Mouse (Mus musculus): ENCODE measurements around the gene Fndc3b.
A peak's percentile ranks its signal among the peaks of the same experiment; 100 is the strongest.

The Fndc3b gene

DNA sequence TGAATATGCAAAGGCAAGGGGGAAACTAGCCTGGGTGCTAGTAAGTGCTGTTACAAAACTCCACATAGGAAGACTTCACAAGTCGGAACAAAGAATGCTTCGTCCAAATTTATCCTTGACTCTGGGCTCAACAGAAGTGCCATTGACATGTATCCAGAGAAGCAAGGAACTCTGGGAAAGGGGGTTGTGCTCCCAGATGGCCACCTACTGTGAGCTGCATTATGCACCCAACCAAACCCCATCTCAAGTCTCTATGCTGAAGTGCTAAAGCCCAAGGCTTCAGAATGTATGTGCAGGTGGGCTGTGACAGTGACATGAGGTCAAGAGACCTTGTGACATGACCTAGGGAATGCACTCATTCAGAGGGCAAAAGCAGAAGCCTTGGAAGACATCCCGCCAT, 165.5 kb downstream of the Fndc3b start:
- no peak for DNase-seq

DNA sequence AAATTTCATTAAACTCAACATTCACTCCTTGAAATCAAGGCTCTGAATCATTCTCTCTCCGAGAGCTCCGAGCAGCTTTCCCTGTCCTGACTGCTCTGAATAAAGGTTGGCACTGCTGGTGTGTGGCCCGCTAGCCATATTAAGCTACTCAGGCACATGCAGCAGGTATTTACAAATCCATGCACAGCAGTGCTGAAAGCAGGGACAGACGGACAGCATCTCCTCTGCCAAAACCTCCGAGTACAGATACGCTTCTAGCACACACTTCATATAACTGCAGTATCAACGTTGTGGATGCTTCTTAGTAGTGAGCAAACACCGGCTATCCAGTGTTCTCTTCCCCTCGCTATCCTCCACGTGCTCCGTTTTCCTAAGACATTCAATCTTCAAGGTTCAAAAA, 167.0 kb downstream of the Fndc3b start:
- DNase-seq = no peak

DNA sequence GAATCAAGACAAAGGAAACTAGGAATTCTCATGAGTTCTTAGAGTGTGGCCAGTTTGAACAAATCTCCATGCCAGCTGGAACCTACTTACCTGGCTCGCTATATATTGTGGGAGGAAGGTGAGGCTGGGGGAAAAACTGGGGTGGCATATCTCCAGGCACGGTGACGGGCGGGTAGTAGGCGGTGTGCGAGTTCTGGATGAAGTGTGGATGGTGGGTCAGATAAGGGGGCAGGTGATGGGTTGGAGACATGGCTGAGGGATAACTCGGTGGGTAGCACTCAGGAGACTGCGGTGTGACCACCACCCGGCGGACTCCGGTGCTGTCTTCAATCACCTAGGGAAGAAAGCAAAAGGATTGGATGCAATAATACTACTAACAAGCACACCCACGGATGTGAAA, 169.3 kb downstream of the Fndc3b start:
- DNase-seq = no peak

DNA sequence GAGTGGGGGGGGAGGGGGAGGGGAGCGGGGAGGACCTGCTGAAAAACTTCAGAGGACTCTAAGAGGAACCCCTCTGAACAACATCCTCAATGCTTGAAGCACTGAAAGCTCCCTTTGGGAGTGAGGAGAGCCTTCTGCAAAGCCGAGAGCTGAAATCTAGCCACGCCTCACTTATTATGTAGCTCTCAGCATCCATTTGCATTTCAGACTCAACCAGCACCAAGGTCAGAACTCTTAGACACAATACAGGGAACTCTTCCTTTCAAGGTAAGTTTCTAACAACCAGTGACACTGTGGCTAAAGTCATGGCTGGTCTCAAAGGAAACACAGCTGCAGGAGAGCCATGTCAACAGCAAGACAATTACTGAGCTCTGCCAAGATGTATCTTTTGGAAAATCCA, 169.9 kb downstream of the Fndc3b start:
- no peak for DNase-seq

DNA sequence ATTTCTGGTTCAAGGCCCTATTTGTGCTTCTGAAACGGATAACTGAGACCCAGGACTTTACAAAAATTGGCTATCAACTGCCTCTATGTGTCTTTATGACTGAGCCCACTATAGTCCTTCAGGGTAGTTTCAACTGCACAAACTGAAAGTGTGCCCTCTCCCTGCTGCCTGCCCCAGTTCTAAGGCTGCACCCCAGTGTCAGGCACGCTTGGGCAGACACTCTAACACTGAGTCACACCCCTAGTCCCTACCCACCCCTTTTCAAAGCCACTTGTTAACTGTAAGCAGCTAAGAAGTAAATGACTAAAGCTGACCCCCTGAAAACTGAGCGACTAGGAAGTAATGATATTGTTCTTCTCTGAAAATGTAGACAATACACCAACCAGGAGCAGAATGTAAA, 176.9 kb downstream of the Fndc3b start:
- no peak for DNase-seq

DNA sequence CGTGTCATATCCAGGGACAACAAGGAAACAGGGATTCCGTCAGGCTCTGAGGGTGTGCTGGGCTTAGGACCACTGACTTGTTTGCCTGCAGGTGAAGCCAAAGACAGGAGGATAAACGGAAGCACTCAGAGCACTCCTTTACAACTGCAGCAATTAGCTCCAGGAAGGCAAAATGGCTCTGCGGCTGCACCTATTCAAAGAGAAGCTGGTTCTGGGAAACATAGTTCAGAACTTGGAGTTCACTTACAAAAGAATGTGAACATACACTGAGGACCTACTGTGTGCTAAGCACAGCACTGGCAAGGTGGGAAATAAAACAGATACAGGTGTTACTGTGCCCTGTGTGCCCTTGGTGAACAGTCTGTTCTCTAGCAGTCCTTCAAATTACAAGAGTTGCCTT, 177.4 kb downstream of the Fndc3b start:
- no peak for DNase-seq

DNA sequence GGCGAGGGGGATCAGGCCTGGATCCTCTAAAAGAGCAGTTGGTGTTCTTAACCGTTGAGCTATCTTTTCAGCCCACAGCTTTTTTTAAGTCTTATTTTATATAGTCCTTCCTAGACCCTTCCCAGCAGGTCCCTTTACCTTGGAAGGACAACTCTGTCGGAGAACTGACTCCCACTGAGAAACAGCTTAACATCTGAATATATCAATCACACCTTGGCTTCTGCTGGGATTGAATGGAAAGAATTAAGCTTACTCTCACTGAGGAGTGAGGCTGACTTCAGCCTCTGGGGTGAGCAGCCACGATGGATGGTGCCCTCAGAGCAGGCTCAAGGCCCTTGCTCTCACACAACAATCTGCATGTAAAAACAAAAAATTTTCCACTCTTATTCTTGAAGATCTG, 179.1 kb downstream of the Fndc3b start:
- no peak for DNase-seq

DNA sequence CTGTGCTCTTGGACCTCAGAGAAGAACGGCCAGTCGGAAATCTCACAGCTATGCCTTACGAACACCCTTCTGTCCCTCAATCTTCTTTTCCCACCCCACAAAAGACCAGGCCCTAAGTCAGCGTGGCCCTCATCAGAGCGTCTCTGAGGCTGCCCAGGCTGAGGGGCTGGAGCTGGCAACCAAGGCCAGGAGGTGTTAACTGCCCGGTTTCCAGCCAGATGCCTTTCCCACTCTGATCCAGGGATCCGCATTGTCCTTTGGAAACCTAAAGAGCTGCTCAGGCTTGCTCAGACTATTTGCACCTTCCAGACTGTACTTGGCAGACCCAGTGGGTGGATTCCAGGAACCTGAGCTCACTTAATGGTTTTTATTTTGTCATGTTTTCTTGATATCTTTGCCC, 180.7 kb downstream of the Fndc3b start:
- DNase-seq = no peak

DNA sequence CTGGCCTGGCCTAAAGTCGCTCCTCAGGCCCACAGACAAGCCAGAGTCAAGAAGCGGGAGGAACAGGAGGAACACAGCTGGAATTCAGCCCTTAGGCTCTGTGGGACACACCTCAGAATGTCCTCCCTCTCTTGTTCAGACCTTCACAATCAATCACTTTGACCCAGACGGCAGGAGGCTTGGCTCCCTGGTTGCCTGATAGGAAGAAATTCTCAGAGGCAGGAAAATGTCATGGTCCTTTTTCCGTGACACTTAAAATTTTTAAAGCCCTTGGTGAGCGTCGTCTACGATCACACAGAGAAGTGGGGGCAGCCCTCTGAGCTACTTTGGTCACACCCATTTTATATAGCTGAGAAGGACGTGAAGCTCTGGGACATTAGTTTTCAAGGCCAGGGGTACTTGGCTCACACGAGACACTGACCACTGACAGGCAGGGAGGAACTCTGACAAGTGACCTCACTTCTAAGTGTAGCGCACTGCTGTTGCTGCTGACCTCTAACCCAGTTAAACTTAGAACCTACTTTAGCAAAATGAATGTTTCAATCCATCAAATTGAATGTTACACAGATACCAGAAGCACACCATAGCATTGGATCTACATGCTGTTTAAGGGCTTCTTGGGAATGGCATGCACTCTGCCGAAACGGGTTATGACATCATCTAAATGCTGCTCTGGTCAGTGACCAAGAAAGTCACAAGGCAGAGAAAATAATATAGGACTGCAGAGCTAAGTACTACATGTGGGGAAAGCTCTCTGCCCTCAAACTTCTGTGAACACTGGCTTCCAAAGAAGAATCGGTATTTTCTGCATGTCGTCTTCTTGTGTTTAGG, 181.7 kb downstream of the Fndc3b start:
- no peak for DNase-seq

DNA sequence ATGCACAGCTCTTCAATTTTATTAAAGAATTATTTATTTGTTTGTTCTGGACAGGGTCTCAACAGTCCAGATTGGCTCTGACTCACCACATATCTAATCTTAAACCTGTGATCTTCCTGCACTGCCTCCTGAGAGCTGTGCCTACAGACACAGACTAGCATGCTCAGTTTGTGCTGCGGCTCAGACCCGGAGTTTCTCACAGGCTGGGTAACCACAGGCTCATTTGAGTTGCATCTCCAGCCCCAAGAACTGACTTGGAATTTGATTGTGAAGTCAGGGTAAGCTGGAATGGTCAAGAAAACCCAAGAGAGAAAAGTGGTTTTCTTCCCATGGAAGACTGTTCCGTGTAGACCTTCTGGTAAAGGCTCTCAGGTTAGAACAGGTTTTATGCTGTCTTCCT, 184.1 kb downstream of the Fndc3b start:
- DNase-seq = no peak

DNA sequence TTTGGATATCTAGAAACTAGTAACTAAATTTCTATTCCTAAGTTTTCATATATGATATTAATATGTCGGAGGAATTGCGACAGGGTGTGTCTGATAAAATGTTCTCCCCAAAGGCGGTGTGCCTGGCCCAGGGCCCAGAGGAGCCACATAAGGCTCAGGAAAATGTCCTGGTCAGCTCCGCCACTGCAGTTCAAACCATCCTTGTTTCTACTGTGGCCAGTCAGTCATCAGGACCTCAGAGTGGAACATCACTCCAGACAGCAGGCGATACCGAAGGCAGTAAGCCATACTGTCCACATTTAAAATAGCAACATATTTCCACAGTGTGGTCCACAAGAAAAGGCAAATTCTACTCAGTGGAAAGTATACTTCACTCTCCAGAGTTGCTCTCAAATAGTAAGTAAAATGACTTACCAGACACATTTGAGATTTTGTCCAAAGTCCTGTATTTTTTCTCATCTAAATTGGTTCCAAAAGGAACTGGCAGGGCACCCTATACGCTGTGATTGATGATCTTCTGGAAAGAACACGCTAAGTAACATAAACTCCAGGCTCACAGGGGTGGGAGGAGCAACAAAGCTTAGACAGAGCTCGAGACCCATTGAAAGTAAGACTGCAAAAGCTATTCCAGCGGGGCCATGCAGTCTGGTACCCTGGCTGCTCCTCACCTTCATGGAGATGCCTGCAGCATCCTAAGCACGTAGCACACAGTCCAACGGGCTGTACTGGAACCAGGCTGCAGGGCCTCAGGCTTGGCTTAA, 187.8 kb downstream of the Fndc3b start:
- DNase-seq = no peak

DNA sequence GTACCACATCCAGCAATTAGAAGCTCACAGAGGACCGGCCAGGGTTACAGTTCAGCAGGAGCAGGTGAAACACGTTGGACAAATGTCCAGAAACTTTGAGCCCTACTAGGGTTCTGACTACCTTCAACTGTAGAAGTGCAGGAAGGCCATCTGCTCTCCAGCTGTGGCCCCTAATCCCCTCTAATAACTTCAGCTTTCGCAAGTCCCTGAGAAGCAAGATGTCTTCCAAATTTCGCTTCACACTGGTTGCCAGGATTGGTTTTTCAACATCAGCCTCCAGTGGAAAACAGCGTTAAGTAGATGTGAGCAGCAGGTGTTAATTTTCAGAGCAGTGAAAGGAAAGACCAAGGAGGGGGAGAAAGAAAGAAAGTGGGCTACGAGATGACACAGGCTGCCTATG, 190.7 kb downstream of the Fndc3b start:
- no peak for DNase-seq

DNA sequence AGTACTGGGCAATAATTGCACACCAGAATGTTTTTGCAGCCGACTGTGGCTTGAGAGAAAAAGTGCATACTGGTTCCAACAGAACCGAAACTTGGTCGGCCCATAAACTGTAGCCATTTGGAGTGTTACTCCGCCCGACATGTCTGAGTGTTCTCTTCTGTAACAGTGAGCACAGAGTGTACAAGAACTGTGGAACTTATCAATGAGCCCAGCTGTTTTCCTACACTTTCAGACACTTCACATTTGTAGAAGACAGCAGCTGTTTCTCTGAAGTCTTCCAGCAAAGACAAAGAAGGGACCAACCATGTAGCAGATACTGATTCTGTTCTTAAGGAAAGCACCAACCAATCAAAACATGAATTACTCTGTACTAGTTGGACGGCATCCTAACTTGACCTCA, 191.6 kb downstream of the Fndc3b start:
- DNase-seq = peak; percentile 28

DNA sequence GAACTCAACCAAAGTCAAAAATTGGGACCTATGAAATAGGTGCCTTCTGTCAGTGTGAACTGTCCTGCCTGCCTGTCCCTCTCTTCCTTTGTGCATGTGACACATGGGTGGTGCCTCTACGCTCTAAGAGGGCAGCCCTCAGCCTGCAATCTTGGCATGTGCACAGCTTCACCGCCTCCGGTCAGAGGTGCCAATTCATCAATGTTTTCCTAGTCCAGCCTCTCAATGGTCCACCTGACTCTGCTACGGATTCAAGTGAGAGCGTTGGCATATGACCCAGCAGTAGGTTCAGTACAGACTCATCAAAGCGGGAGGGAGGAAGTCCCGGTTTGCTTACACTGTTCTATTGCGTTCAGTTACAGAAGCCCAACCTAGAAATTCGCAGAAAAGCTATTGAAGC, 192.2 kb downstream of the Fndc3b start:
- DNase-seq = peak; percentile 53

DNA sequence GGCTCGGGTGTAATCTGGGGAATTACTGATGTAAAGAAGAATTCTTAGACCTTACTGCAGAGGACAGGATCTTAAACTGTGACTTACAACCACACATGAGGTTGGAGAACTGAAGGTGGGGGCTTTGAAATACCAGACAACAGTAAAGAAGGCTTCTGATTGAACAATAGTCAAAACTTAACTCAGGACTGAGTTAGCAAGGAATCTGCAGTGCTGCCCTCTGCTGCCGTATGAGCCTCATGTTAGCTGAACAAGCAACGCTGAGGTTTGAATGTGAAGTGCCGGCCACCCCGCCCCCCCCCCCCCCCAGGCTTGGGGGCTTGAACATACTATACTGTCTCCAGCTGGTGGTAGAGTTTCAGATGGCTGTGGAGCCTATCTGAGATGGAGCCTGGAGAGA, 194.6 kb downstream of the Fndc3b start:
- peak; percentile 40 for DNase-seq

DNA sequence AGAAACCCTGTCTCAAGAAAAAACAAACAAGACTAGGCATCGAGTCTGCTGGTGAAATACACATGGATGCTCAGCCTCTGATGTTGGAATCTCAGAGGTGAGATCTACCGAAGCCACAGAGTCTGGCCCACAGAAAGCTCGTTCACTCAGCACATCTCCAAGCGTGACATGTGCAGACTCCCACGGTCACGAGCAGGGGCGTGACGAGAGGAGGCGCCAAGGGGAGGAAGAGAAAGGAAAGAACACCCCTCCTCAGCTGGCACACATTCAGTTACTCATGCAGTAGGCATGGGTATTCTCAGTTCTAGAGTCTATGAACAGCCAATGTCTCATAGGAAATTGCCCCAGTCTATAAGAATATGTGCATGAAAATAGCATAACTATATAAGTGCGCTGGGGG, 199.3 kb downstream of the Fndc3b start:
- no peak for DNase-seq

DNA sequence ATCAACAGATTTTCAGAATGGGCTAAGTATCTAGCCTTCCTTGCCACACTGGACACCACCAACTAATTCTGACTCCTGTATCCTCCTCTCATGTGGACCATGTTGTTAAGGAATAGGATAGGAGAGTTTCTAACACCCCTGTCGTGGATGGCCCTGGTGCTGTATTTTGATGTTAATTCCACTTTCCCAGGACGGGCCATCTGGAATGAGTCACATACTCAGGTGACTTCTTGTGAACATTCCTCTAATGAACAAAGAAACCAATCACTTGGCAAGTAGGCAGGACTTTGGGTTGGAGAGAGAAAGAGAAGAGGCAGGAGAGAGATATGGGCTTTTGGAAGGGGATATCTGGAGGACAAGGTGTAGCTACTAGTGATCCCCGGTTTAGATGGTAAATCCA, 204.2 kb downstream of the Fndc3b start:
- no peak for DNase-seq

DNA sequence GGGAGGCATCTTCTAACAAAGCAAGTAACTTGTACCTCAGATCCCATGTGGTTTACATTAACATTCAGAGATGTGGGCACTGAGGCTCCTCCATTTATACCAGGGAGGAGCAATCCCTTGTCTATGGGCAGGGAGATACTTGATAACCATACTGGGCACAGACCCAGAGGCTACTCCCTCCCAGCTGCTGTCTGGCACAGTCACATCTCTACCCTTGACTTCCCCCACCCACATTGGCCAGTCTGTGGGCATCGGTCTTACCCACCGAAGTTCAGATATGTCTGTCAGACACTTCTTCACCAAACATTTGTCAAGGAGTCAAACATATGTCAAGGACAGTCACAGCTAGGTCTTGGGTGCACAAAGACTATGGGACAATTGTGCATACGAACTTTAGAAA, 205.5 kb downstream of the Fndc3b start:
- no peak for DNase-seq

DNA sequence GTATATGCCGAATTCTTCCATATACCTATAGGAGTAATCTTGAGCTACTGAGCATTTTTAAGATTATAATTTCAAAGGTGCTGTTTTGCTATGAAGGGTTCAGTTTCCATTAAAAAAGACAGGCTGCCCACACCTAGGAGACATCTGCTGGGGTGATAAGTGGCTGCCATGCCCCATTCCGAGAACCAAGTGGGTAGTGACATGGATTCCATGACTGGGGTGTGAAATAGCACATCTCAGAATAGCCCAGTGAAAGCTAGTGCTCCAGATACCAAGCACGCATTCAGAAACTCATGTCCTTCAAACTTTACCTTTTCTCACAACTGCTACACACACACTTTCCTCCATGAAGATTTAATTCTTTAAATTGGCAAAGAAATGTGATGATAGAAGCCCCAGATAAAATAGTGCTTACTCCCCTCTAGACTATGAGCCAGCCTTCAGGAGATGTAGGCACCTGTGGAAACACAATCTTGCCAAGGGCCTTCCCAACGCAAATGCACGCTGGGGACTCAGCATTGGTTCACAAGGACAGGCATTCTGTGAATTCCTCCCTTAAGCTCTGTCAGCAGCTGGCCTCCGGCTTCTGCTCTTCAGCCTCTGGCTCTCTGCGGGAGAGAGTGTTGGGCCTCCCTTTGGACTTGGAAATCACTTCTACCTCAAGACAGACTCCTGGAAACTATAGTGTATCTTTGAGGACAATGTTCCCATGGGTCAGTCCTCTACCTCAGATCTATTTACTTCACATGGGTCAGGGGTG, 207.6 kb downstream of the Fndc3b start:
- no peak for DNase-seq

DNA sequence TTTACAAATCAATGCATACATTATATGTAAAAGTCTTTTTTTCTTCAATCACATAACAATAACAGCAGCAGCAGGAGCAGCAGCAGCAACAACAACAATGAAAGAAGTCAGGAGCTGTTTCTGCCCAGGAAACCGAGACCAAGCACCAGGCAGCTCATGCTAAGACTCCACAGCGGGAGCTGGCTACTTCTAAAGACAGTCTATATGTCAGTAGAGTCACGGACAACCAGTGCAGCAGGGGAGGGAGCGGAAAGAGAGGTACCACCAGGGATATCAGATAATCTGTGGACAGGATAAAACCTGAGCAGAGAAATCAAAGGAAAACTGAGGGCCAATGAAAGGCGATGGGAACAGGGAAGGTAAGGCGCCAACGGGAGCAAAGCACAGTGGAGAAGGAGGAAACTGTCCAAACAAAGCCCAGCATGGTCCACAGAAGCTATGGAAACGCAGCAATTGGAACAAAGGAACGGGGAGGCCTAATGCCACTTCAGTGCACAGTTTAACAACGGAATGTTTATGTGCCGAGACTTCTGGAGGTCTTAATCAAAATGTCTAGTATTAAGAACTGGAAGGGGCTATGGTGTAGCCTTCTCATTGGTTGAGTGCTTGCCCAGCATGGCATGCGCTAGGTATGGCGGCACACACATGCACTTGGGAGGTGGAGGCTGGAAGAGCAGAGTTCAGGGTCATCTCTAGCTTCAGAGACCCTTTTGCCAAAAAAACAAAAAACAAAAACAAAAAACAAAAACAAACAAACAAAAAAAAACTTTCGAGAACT, 215.6 kb downstream of the Fndc3b start:
- no peak for DNase-seq

DNA sequence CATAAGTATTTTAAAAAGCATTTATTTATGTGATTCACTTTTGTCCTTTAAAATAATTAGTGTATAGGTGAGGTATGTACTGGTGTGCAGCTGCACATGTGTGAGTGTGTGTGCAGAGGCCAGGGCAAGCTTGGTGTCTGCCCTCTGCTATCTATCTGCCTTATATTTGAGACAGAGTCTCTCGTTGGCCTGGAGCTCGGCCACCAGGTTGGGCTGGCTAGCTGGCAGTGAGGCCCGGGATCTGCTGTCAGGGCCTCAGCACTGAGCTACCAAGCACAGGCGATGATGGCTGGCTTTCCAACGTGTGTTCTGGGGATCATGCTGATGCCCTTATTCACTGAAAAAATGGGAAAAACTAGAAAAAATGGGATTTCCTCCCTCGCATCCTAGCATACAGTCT, 216.4 kb downstream of the Fndc3b start:
- no peak for DNase-seq

DNA sequence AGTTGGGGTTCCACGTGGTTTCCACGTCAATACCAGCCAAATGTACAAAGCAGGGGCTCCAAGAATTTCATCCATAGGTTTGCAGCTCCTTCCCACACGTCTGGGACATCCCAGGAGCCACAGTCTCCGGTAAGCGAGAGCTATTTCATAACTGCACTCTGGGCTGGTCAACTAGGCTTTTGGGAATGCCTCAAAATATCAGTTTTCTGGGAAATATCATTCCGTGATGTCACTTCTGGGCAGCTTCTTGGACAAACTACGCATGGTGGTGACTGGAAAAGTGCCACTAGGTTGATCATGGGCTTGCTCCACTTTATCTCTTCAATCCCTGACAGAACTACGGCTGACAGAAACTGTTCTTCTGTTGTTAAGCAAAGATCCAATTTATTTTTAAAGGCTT, 217.0 kb downstream of the Fndc3b start:
- no peak for DNase-seq

DNA sequence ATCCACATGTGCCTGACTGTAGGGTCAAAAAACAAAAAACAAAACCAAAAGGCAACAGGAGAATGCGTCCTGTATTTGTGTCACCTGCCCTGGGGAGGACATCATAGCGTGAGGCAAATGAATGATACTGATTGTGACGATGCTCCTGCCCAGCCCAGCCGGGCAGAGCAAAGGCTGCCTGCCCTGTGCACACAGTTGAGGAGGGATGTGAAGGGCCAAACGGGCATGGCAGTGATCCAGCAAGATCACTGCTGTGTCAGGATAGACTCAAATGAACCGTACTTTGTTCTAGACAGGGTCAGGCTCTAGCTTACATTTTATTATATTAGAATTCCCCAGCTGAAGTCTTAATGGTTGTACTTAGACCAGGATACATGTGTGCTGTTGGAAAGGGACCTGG, 219.3 kb downstream of the Fndc3b start:
- no peak for DNase-seq
